Mouse (Mus musculus): Measurements from ENCODE around the gene Rnf225. TPM values are rescaled to one million over a fixed set of nuclear protein-coding genes. Genes with fewer than 3 reads are reported as not detected.

Gene Rnf225
- 0.72 and 0.75 TPM in 2 replicates for polyA plus RNA-seq (2021; fragmentation: Nextera tagmentation)
- long read RNA-seq, experiment 1: 0 reads
- long read RNA-seq, experiment 2: 0 reads

GRCm38 (mm10) chr7:12927191-12927680 is at the start of gene Rnf225:
Gene Rnf225, plus strand, starts transcription at chr7:12927416.

GRCm38 (mm10) chr7:12880911-12881660 is 46.1 kb upstream of the Rnf225 start, which contains the start of gene Zfp128:
Gene Zfp128, plus strand, starts transcription at chr7:12881177.

GRCm38 (mm10) chr7:12897655-12898410 is 29.4 kb upstream of the Rnf225 start, which contains the start of gene Zscan22:
Gene Zscan22, plus strand, starts transcription at chr7:12897815.

GRCm38 (mm10) chr7:12921705-12922465 is 5.3 kb upstream of the Rnf225 start, which contains the start of gene Rps5:
Gene Rps5, plus strand, starts transcription at chr7:12922290.

GRCm38 (mm10) chr7:12965678-12966091 is 38.5 kb downstream of the Rnf225 start, which contains the start of gene Zfp324:
Gene Zfp324, plus strand, starts transcription at chr7:12965838.

GRCm38 (mm10) chr7:12977682-12978389 is 50.6 kb downstream of the Rnf225 start, which contains the start of gene Zfp446:
Gene Zfp446, plus strand, starts transcription at chr7:12977848.

Other genes with a start within 250 kb of the Rnf225 start
- not detected in 2 replicates for gene Vmn2r55, start 242.4 kb upstream of the Rnf225 start, polyA plus RNA-seq (2021; fragmentation: Nextera tagmentation)
- not detected in 2 replicates for gene Vmn2r56, start 192.4 kb upstream of the Rnf225 start, polyA plus RNA-seq (2021; fragmentation: Nextera tagmentation)
- 5.4 and 7.1 TPM in 2 replicates for gene Zscan18, start 123.8 kb upstream of the Rnf225 start, polyA plus RNA-seq (2021; fragmentation: Nextera tagmentation)
- 9.1 and 9.8 TPM in 2 replicates for gene Zfp329, start 108.6 kb upstream of the Rnf225 start, polyA plus RNA-seq (2021; fragmentation: Nextera tagmentation)
- 5.6 and 8.0 TPM in 2 replicates for gene Zfp110, start 92.7 kb upstream of the Rnf225 start, polyA plus RNA-seq (2021; fragmentation: Nextera tagmentation)
- gene Zfp128, start 46.2 kb upstream of the Rnf225 start, polyA plus RNA-seq (2021; fragmentation: Nextera tagmentation): 3.0 and 3.7 TPM in 2 replicates
- gene Zscan22, start 29.6 kb upstream of the Rnf225 start, polyA plus RNA-seq (2021; fragmentation: Nextera tagmentation): 9.4 and 10.1 TPM in 2 replicates
- gene Rps5, start 5.1 kb upstream of the Rnf225 start, polyA plus RNA-seq (2021; fragmentation: Nextera tagmentation): 501 and 651 TPM in 2 replicates
- 2.1 and 2.2 TPM in 2 replicates for gene Zfp324, start 38.4 kb downstream of the Rnf225 start, polyA plus RNA-seq (2021; fragmentation: Nextera tagmentation)
- gene Zfp446, start 50.4 kb downstream of the Rnf225 start, polyA plus RNA-seq (2021; fragmentation: Nextera tagmentation): 3.5 and 3.7 TPM in 2 replicates
- not detected in 2 replicates for gene Slc27a5, start 70.8 kb downstream of the Rnf225 start, polyA plus RNA-seq (2021; fragmentation: Nextera tagmentation)
- gene Trim28, start 71.7 kb downstream of the Rnf225 start, polyA plus RNA-seq (2021; fragmentation: Nextera tagmentation): 54.8 and 98.3 TPM in 2 replicates
- gene Zbtb45, start 82.6 kb downstream of the Rnf225 start, polyA plus RNA-seq (2021; fragmentation: Nextera tagmentation): 7.8 and 11.4 TPM in 2 replicates
- gene Chmp2a, start 107.4 kb downstream of the Rnf225 start, polyA plus RNA-seq (2021; fragmentation: Nextera tagmentation): 313 and 375 TPM in 2 replicates
- 24.0 and 50.3 TPM in 2 replicates for gene Ube2m, start 110.9 kb downstream of the Rnf225 start, polyA plus RNA-seq (2021; fragmentation: Nextera tagmentation)
- 6.9 and 8.3 TPM in 2 replicates for gene Mzf1, start 127.3 kb downstream of the Rnf225 start, polyA plus RNA-seq (2021; fragmentation: Nextera tagmentation)
- not detected in 2 replicates for gene Vmn1r85, start 167.8 kb downstream of the Rnf225 start, polyA plus RNA-seq (2021; fragmentation: Nextera tagmentation)
- gene Vmn1r86, start 192.5 kb downstream of the Rnf225 start, polyA plus RNA-seq (2021; fragmentation: Nextera tagmentation): not detected in 2 replicates
- gene Vmn1r87, start 212.7 kb downstream of the Rnf225 start, polyA plus RNA-seq (2021; fragmentation: Nextera tagmentation): not detected in 2 replicates
- gene Vmn1r88, start 232.2 kb downstream of the Rnf225 start, polyA plus RNA-seq (2021; fragmentation: Nextera tagmentation): not detected in 2 replicates